In genomic region chr13:9419213-9419612, GRCm38 (mm10) we compare ENCODE assay signal across 9 mouse cellular contexts.
"Had no signal": no experiment of that assay in that cellular context is flagged by ENCODE, and none has a peak within 500 bp of the region (broad histone marks: within the 10 kb centered on the region; RNA-seq: fewer than 3 reads in every experiment).

No protein-coding gene starts in this region.

- H3K36me3 ChIP-seq: liver, embryonic 13.5 days; midbrain, embryonic 10.5 days; midbrain, embryonic 13.5 days had no signal

- H3K9ac ChIP-seq: liver, embryonic 13.5 days; midbrain, embryonic 13.5 days had no signal

- ATAC-seq: intestine, postnatal 0 days; midbrain, embryonic 13.5 days; midbrain, embryonic 16.5 days had no signal

- H3K4me2 ChIP-seq: liver, embryonic 13.5 days; midbrain, embryonic 13.5 days had no signal

- H3K4me1 ChIP-seq: midbrain, embryonic 10.5 days; midbrain, embryonic 13.5 days had no signal

- H3K9me3 ChIP-seq: liver, embryonic 13.5 days; midbrain, embryonic 10.5 days; midbrain, embryonic 13.5 days had no signal

- H3K27ac ChIP-seq: kidney, postnatal 0 days; liver, embryonic 13.5 days; midbrain, embryonic 10.5 days; midbrain, embryonic 13.5 days had no signal

- H3K27me3 ChIP-seq: liver, embryonic 13.5 days; midbrain, embryonic 13.5 days had no signal

- H3K4me3 ChIP-seq: liver, embryonic 13.5 days; midbrain, embryonic 10.5 days; midbrain, embryonic 13.5 days had no signal

- DNase-seq: liver, embryonic 13.5 days; lung, adult 2 months; thymus, adult 18-20 months; thymus, postnatal 36 days had no signal
